Mouse (Mus musculus) thymus, adult 18-20 months (tissue): ENCODE results near the gene Otor.
A peak's percentile ranks its signal among the peaks of the same experiment; 100 is the strongest.

Source experiments
- DNase-seq, 2 experiments: peaks; one replicate each; pipeline ENCODE4 v3.0.0; 2022; ENCODE audit warnings: mixed read lengths in 2 of 2

The Otor gene

GRCm38 (mm10) chr2:143078198-143078851 is at the start of gene Otor:
TSS of gene Otor (plus strand) at chr2:143078473.
- DNase-seq = no peak

- no peak for DNase-seq
Measured at GRCm38 (mm10) chr2:143031283-143031682, 47.0 kb upstream of the Otor start.

GRCm38 (mm10) chr2:143032378-143033255 is 45.7 kb upstream of the Otor start:
- no peak for DNase-seq

- DNase-seq = no peak
Measured at GRCm38 (mm10) chr2:143034350-143035085, 43.8 kb upstream of the Otor start.

- no peak for DNase-seq
Measured at GRCm38 (mm10) chr2:143035086-143035593, 43.1 kb upstream of the Otor start.

GRCm38 (mm10) chr2:143041596-143041995 is 36.7 kb upstream of the Otor start:
- no peak for DNase-seq

- no peak for DNase-seq
Measured at GRCm38 (mm10) chr2:143055251-143055650, 23.0 kb upstream of the Otor start.

- DNase-seq = no peak
Measured at GRCm38 (mm10) chr2:143056736-143057135, 21.5 kb upstream of the Otor start.

- DNase-seq = no peak
Measured at GRCm38 (mm10) chr2:143062432-143062811, 15.9 kb upstream of the Otor start.

- DNase-seq = peak; percentile 69 to 70
Measured at GRCm38 (mm10) chr2:143062812-143063792, 15.2 kb upstream of the Otor start, which contains the start of gene Snrpb2. TSS of gene Snrpb2 (plus strand) at chr2:143063039.

- no peak for DNase-seq
Measured at GRCm38 (mm10) chr2:143065914-143066313, 12.4 kb upstream of the Otor start.

- DNase-seq = no peak
Measured at GRCm38 (mm10) chr2:143081693-143082092, 3.4 kb downstream of the Otor start.

GRCm38 (mm10) chr2:143084852-143085397 is 6.7 kb downstream of the Otor start:
- no peak for DNase-seq

GRCm38 (mm10) chr2:143089866-143090265 is 11.6 kb downstream of the Otor start:
- DNase-seq = no peak

GRCm38 (mm10) chr2:143093726-143094125 is 15.5 kb downstream of the Otor start:
- DNase-seq = no peak

GRCm38 (mm10) chr2:143094761-143095160 is 16.5 kb downstream of the Otor start:
- DNase-seq = no peak

GRCm38 (mm10) chr2:143097170-143097569 is 18.9 kb downstream of the Otor start:
- DNase-seq = no peak

- DNase-seq = no peak
Measured at GRCm38 (mm10) chr2:143113859-143114258, 35.6 kb downstream of the Otor start.

GRCm38 (mm10) chr2:143114716-143115115 is 36.4 kb downstream of the Otor start:
- no peak for DNase-seq

- no peak for DNase-seq
Measured at GRCm38 (mm10) chr2:143117453-143117852, 39.2 kb downstream of the Otor start.

GRCm38 (mm10) chr2:143118221-143118620 is 39.9 kb downstream of the Otor start:
- DNase-seq = no peak
